Mouse (Mus musculus) small intestine, adult 2 months (tissue): ENCODE results near the gene Uqcc2. TPM values are rescaled to one million over a fixed set of nuclear protein-coding genes. Genes with fewer than 3 reads are reported as not detected.

Experiments used
- H3K27ac ChIP-seq: fragments of 200-500 bp; 2 replicates; pipeline ENCODE4 v1.5.1; 2012; ENCODE audit warnings: low read depth, low read length, control low read depth, inconsistent platforms; ENCODE audit not compliant: insufficient read depth
- H3K27me3 ChIP-seq: fragments of 200-500 bp; 2 replicates; pipeline ENCODE4 v1.6.1; 2012; ENCODE audit warnings: mild to moderate bottlenecking, moderate library complexity, low read length, inconsistent platforms; ENCODE audit not compliant: control insufficient read depth, insufficient read depth
- H3K36me3 ChIP-seq: fragments of 200-500 bp; 2 replicates; pipeline ENCODE4 v1.6.1; 2012; ENCODE audit warnings: mild to moderate bottlenecking, low read length, control low read depth, inconsistent platforms; ENCODE audit not compliant: control insufficient read depth, insufficient read depth
- H3K4me1 ChIP-seq: fragments of 200-500 bp; 2 replicates; pipeline ENCODE4 v1.6.1; 2012; ENCODE audit warnings: low read length, inconsistent platforms, mixed read lengths; ENCODE audit not compliant: control insufficient read depth, insufficient read depth, insufficient read length
- H3K4me3 ChIP-seq: fragments of 200-500 bp; 2 replicates; pipeline ENCODE4 v1.5.1; 2012; ENCODE audit warnings: low read depth, mild to moderate bottlenecking, control low read depth, inconsistent platforms, low read length, moderate library complexity
- CTCF ChIP-seq: fragments of 200-500 bp; IDR thresholded peaks from 2 replicates; pipeline ENCODE4 v1.5.1; 2012; ENCODE audit warnings: low read depth, mild to moderate bottlenecking, control low read depth, inconsistent platforms, low read length, moderate library complexity, mixed read lengths; ENCODE audit not compliant: insufficient replicate concordance, insufficient read length; ENCODE audit errors: extremely low read depth
- POLR2A ChIP-seq: fragments of 200-500 bp; IDR thresholded peaks from 2 replicates; pipeline ENCODE4 v1.6.1; 2012; ENCODE audit warnings: low read depth, mild to moderate bottlenecking, control low read depth, inconsistent platforms, low read length, moderate library complexity
- WGBS: fragments of 180-500 bp; shearing (Covaris S2); methylation state at CpG from one replicate; pipeline ENCODE4 v1.1.7; 2018; 5-methylcytosine and 5-hydroxymethylcytosine counted together
- polyA plus RNA-seq: library from polyadenylated mRNA; depleted of rRNA; stranded (reverse); fragments of >200 nt; gene quantifications from 2 replicates; pipeline ENCODE4 v1.2.3, GENCODE M21; 2012

The Uqcc2 gene
- polyA plus RNA-seq, 1 experiment = 103 TPM

DNA sequence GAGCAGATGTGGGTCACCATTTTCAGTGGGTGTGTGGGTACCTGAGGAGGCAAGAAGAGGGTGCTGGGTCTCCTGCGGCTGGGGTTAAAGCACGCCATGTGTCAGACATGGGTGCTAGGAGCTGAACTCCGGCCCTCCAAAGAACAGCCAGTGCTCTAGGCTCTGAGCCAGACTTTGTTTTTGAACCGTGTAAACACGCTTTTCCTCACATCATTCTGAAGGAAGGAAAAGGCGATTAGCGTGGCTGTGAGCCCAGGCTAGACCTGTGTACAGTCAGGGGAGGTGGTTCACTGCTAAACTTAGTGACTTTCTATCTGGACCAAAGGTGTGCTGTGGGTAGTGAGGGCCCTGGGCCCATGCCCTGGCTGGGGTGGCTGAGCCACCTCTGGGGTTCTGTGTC lies 23.6 kb downstream of the Uqcc2 start:
- Histone ChIP-seq H3K4me1 (peaks cover 4% of the 10 kb centered on the region; the same call in 1 of the 2 replicates), H3K36me3 (peaks cover 66% of the 10 kb centered on the region), H3K27me3 (no peaks in the 10 kb centered on the region), H3K27ac (no peak overlapping the region), H3K4me3 (no peak overlapping the region)
- WGBS = 82% methylated on average over 7 of the region's 7 CpGs
- TF ChIP-seq POLR2A = no peak
- no peak for TF ChIP-seq CTCF

DNA sequence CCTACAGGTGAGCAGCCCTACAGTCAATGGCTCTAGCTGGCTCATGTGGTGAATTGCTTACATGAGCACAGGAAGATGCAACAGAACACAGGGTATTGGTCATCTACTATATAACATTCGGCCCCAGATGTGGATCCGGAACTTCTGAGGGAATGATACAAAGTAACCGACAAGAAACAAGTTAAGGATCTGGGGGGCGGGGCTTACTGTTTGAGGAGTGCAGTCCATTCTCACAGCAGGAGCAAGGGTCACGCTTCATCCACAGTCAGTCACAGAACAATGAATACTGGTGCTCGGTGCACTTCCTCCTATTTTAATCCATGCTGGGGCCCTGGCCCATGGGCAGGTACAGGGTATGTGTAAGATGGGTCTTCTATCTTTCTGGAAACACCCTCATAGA lies 25.8 kb downstream of the Uqcc2 start:
- TF ChIP-seq CTCF (no peak), POLR2A (no peak)
- 45% methylated on average over 6 of the region's 6 CpGs for WGBS
- peaks cover 64% of the 10 kb centered on the region for H3K36me3 ChIP-seq
- peaks cover 4% of the 10 kb centered on the region; the same call in 1 of the 2 replicates for H3K4me1 ChIP-seq
- no peak overlapping the region for H3K4me3 ChIP-seq
- no peaks in the 10 kb centered on the region for H3K27me3 ChIP-seq
- no peak overlapping the region for H3K27ac ChIP-seq

DNA sequence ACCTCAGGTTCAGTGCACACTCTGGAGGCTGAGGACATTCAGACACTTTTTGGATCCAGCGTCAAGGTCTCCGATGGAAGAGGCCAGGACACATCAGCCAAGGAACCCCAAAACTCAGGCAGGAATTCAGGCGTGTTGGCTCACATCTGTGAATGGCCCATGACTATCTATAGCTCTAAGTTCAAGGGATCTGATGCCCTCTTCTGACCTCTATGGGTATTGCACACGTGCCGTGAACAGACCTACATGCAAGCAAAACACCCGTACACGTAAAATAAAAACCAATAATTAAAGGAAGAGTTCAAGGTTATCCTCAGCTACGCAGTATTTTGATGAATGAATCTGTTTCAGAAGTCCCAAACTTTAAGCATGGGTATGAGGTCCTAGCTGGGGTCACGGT lies 27.0 kb downstream of the Uqcc2 start:
- H3K36me3 ChIP-seq = peaks cover 63% of the 10 kb centered on the region
- H3K4me1 ChIP-seq = peaks cover 4% of the 10 kb centered on the region
- no peak overlapping the region for H3K27ac ChIP-seq
- TF ChIP-seq POLR2A (no peak), CTCF (peak; percentile 37; the same call in 1 of the 2 replicates)
- H3K4me3 ChIP-seq = no peak overlapping the region
- no peaks in the 10 kb centered on the region for H3K27me3 ChIP-seq
- 87% methylated on average over 9 of the region's 9 CpGs for WGBS

DNA sequence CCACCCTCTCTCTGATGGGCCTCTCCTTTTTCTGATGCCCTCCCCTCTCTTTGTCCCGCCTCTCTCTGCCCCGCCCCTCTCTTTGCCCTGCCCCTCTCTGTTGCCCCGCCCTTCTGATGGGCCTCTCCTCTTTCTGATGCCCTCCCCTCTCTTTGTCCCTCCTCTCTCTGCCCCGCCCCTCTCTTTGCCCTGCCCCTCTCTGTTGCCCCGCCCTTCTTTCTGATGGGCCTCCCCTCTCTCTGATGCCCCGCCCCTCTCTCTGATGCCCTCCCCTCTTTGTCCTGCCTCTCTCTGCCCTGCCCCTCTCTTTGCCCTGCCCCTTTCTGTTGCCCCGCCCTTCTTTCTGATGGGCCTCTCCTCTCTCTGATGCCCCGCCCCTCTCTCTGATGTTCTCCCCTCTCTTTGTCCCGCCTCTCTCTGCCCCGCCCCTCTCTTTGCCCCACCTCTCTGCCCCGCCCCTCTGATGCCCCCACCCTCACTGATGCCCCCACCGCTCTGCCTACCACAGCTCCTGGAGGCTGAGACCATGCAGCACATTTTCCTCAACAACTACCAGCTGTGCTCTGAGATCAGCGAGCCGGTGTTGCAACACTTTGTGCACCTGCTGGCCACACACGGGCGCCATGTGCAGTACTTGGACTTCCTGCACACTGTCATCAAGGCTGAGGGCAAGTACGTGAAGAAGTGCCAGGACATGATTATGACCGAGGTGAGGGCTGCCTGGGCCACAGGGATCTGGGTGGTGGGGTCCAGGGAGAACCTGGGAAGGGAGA lies 27.8 kb downstream of the Uqcc2 start:
- no peaks in the 10 kb centered on the region for H3K27me3 ChIP-seq
- WGBS = 57% methylated on average over 10 of the region's 18 CpGs

DNA sequence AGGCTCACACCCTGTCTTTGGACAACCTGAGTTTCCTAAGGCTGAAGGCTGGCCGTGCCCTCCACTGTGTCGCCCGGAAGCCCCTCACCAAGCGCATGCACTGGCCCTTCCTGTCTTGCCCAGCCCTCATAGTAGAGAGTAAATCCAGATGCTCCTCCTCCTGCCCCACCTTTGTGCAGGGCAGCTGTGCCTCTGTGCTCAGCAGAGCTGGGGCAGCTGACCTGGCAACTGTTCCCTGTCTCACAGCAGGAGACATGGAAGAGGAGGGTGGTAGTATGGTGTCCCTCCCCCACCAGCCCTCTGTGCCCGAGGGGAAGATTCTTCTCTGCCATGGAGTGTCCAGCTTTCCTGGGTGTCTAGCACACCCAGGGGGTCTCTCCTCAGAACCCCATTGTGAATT lies 32.0 kb downstream of the Uqcc2 start:
- no peaks in the 10 kb centered on the region; the same call in 1 of the 2 replicates for H3K4me1 ChIP-seq
- no peak overlapping the region for H3K4me3 ChIP-seq
- no peak overlapping the region for H3K27ac ChIP-seq
- TF ChIP-seq POLR2A (no peak), CTCF (no peak)
- 86% methylated on average over 5 of the region's 5 CpGs for WGBS
- H3K27me3 ChIP-seq = no peaks in the 10 kb centered on the region
- peaks cover 72% of the 10 kb centered on the region for H3K36me3 ChIP-seq

More for the DNA sequence above, 27.8 kb downstream of the Uqcc2 start:
- Histone ChIP-seq H3K27ac (no peak overlapping the region), H3K4me1 (peaks cover 4% of the 10 kb centered on the region), H3K4me3 (no peak overlapping the region), H3K36me3 (peaks cover 62% of the 10 kb centered on the region)
- TF ChIP-seq CTCF = no peak
- TF ChIP-seq POLR2A = no peak

DNA sequence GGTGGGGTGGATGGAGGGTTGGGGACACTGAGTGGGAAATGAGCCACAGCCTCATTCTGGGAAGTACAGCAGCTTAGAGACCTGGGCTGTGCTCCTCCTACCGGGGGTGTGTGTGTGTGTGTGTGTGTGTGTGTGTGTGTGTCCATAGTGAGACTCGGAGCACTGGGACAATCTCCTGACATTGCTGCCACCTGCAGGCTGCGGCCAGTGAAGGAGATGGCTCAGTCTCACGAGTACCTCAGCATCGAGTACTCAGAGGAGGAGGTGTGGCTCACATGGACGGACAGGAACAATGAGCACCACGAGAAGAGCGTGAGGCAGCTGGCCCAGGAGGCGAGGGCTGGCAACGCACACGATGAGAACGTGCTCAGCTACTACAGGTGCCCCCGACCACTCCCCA lies 38.0 kb downstream of the Uqcc2 start:
- TF ChIP-seq POLR2A (no peak), CTCF (no peak)
- Histone ChIP-seq H3K27me3 (no peaks in the 10 kb centered on the region), H3K4me3 (no peak overlapping the region), H3K4me1 (no peaks in the 10 kb centered on the region), H3K36me3 (peaks cover 76% of the 10 kb centered on the region), H3K27ac (no peak overlapping the region)
- 52% methylated on average over 13 of the region's 13 CpGs for WGBS

DNA sequence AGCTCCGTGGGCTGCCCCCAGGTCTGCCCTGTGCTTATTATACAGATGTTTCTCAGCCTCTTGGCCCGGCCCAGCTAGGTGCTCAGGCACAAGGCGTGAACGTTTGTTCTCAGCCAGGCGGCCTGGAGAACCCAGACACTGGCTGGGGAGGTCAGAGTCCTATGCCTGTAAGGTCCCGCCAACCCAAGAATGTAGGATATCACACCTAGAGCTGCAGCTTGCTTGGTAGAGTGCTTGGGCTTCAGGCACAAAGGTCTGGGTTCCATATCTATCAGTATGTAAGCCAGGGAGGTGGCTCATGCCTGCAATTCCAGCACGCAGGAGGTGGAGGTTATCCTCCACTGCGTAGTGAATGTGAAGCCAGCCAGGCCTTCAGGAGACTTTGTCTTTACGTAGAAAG lies 43.6 kb downstream of the Uqcc2 start:
- H3K36me3 ChIP-seq = peaks cover 68% of the 10 kb centered on the region
- 65% methylated on average over 9 of the region's 9 CpGs for WGBS

DNA sequence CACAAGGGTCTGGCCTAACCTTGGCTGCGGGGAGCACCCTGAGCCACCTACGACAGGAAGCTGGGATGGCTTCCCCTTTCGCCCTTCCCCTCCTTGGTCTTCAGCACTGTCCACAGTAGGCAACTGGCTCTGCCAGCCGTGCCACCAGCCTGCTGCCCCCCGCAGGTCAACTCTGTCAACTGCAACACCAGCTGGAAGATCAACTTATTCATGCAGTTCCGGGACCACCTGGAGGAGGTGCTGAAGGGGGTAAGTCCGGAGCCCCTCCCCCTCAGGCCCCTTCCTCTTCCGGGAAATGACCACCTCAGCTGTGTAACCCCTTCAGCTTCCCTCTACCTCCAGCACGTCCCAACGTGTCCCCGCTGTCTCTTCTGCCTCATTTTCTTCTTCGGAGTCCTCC lies 46.3 kb downstream of the Uqcc2 start:
- Histone ChIP-seq H3K4me3 (no peak overlapping the region), H3K27me3 (no peaks in the 10 kb centered on the region), H3K4me1 (peaks cover 23% of the 10 kb centered on the region), H3K36me3 (peaks cover 42% of the 10 kb centered on the region), H3K27ac (no peak overlapping the region)
- no peak for TF ChIP-seq POLR2A
- TF ChIP-seq CTCF = peak; percentile 55; the same call in 1 of the 2 replicates
- 68% methylated on average over 12 of the region's 12 CpGs for WGBS

More for the DNA sequence above, 43.6 kb downstream of the Uqcc2 start:
- peaks cover 4% of the 10 kb centered on the region; the same call in 1 of the 2 replicates for H3K4me1 ChIP-seq
- no peak overlapping the region for H3K4me3 ChIP-seq
- TF ChIP-seq CTCF (no peak), POLR2A (no peak)
- H3K27ac ChIP-seq = no peak overlapping the region
- no peaks in the 10 kb centered on the region for H3K27me3 ChIP-seq
